Mouse (Mus musculus): ENCODE data around the gene Mmp11.

The Mmp11 gene

DNA sequence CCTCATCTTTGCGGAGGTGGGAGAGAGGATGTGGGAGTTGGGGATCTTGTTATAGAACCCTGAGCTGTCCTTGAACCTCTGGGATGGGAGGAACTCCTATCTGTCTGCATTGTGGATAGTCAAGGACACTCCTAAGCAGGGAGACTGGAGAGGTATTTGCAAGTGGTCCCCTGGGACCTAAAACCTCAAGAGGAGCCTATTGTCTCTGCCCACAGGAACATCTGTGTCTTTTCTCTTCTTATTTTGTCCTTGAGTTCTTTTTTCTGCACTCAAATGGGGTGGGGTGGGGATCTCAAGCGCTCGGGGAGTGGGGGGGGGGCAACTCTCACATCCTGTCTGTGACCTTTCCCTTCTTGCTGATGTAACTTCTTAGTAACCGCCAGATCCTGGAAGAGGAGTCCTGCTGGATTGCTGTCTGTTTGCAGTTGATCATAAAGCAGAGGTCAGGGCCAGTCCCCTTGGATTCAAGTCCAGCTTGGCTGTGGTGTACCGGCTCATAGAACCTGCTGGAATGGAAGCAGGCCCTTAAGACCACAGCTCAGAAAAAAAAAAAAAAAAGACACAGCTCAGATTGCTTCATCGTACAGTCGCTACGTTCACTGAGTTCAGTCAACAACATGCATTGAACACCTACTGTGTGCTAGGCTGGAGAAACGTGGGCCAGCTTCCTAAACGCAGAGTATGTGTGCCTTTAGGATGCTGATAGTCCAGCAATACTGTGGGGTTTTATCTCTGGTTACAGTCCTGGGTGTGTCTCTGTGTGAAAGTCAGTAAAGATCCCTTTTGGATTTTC lies 1.8 kb upstream of the Mmp11 start:
- no peak for DNase-seq (ENCODE audit: low spot score)

GRCm38 (mm10) chr10:75936909-75937667 lies 792 bp upstream of the Mmp11 start:
- no peak for DNase-seq (ENCODE audit: low spot score)

DNA sequence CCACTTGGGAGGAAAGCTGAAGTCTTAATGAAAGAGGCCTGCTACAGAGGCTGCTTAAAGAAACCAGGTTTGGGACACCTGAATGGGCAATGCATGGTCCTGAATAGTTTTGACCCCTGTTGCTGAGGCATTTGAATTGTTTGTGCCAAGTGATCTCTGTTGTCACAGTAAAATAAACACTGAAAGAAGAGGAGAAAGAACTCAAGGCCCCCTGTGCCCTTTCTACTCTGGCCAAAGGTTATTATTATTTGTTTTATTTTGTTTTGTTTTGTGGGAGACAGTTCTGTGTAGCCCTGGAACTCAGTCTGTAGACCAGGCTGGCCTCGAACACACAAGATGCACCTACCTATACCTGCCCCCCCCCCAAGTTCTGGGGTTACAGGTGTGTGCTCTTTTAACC lies 1.3 kb downstream of the Mmp11 start:
- DNase-seq (ENCODE audit: low spot score) = no peak

GRCm38 (mm10) chr10:75932891-75933290 lies 3.4 kb downstream of the Mmp11 start, which contains the start of gene Chchd10:
Gene Chchd10 (plus strand): TSS chr10:75933130.
- DNase-seq (ENCODE audit: low spot score) = no peak

GRCm38 (mm10) chr10:75932081-75932678 lies 4.1 kb downstream of the Mmp11 start:
- DNase-seq (ENCODE audit: low spot score) = peak; percentile 84

DNA sequence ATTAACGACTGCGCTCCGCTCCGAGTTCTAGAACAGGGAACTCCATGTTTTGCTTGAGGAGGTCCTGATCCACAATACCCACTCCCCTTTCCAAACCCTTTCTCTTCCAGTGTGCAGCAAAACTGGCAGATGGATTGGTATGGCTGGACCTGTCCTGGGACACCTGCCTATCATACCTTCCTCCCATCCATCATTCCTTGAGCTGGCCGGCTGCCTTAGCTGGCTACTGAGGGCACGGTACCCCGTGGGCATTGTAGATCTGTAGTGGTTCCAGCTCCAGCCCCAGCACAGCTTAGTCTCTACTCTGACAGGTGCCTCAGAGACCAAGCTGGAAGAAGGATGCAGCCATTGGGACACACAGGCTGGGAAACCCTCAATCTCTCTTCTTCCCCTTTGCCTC lies 5.0 kb downstream of the Mmp11 start:
- DNase-seq (ENCODE audit: low spot score) = no peak

GRCm38 (mm10) chr10:75930304-75930703 lies 6.0 kb downstream of the Mmp11 start:
- DNase-seq (ENCODE audit: low spot score) = peak; percentile 70

DNA sequence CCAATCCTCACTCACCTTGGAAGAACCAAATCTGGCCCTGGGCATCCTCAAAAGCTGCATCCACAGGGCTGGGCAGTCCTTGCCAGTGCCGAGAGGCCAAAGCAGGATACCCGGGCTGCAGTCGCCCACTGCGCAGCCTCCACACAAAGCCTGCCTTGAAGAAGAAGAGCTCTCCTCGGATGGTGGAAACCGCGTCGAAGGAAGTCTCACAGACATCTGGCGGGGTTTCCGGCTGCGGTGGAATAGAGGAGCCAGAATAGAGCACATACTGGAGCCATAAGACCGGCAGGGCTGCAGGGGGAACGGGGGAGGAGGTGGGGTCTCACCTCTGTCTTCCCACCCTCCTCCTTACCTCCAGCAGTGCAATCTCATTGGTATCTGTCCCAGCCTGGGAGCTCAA lies 9.9 kb downstream of the Mmp11 start:
- no peak for DNase-seq (ENCODE audit: low spot score)

GRCm38 (mm10) chr10:75924324-75924723 lies 12.0 kb downstream of the Mmp11 start:
- DNase-seq (ENCODE audit: low spot score) = no peak

DNA sequence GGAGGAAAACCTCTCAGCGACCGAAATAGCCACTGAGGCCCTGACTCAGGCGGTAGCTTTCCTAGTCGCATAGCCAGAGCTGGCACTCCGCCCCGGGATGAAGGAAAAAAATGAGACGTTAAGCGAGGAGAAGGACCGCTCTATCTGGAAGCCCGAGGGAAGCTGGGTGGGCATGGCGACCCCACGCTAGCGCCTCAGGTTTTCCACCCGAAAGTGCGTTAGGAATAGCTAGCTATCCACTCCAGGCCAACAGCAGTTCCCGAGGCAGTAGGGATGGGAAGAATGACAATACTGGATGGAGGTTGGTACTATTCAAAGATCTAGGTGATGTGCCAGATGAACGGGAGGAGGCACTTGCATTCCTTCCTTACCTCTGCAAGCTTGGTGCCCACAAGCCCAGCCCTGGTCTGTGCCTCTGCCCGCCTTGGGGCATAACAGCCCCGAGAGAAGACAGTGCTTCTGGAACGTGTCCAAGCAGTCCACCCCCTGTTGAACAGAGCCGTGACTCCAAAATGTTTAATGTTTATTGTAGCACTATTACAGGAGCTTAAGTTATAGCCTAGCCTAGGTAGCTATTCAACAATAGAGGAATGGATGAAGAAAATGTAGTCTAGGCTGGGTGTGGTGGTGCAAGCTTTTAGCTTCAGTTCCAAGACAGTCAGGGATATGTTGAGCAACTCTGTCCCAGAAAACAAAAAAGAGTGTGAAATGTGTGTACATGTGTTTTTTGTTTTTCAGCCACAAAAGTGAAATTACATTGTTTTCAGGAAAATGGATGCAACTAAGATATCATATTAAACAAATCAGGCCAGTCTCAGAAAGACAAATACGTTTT lies 14.4 kb downstream of the Mmp11 start:
- no peak for DNase-seq (ENCODE audit: low spot score)

DNA sequence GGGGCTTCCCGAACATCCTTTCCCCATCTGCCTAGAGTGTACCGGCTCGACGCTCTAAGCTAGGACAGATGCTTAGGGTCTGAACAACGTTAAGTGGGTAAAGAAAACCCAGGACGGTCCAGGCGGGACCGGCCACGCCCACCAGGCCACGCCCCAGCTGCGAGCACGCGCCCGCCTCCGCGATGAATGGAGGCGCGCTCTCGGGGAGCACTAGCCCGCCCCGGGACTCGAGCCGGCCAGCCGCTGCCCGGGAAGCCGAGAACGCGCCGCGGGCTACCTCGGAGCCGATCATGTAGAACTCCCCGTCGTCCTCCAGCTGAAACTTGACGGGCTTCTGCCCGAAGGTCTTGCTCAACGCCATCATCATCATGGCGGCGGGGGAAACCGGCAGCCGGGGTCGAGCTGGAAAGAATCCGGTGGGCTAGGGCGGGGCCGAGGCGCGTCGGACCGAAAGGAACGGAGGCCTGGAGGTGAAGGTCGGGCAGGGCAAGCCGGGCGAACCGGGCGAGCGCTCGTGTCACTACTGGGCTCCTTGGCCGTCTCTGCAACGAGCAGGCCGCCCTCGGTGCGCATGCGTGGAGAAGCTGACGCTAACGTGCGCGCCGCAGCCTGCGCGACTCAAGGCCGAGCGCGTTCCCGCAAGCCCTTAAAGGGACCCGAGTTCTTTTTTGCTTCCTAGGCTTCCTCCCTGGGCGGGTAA lies 15.1 kb downstream of the Mmp11 start, which contains the start of gene Smarcb1:
Gene Smarcb1, minus strand, starts transcription at position 592 of the 700 bp plus-strand sequence.
- peak; percentile 97 for DNase-seq (ENCODE audit: low spot score)

GRCm38 (mm10) chr10:75919026-75919425 lies 17.3 kb downstream of the Mmp11 start:
- DNase-seq (ENCODE audit: low spot score) = no peak

DNA sequence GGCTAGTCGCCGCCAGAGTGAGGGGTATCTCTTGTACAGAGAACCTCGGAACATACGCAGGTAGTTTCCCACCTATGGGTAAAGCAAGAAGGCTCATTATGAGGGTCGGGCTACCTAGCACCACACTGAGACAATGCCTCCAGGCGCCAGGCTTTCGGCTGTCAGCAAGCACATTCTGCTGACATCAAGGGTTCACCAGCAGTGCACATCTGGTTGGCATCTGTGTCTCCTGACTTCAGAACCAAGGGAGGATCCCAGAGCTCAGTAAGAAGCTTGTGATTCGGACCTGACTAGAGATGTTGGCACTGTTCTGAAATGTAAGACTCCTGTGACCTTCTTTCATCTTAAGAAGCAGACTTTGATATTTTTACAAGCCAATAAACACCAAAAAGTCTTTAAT lies 19.5 kb downstream of the Mmp11 start:
- no peak for DNase-seq (ENCODE audit: low spot score)

DNA sequence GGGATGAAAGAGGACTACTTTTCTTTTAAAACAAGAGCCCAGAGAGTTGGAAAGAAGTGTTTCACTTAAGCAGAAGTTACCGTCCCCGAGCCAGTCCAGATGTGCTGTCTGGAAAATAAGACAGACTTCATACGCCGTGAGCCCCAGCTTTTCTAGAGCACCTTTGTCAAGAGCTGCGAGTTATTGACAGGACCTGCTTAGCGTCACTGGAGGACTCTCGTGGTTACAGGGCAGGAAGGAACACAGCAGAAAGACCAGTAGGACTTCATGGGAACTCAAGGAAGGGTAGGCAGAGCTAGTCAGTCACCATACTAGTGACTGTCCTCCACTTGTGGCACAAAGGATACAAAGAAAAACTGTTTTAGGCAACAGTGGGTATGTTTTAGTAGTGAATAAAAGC lies 20.7 kb downstream of the Mmp11 start:
- no peak for DNase-seq (ENCODE audit: low spot score)

- DNase-seq (ENCODE audit: low spot score) = no peak
These were observed 23.2 kb downstream of the Mmp11 start for GRCm38 (mm10) chr10:75913013-75913589.

GRCm38 (mm10) chr10:75910698-75911097 lies 25.6 kb downstream of the Mmp11 start:
- DNase-seq (ENCODE audit: low spot score) = no peak

GRCm38 (mm10) chr10:75906882-75907281 lies 29.4 kb downstream of the Mmp11 start:
- no peak for DNase-seq (ENCODE audit: low spot score)

- DNase-seq (ENCODE audit: low spot score) = no peak
These were observed 31.9 kb downstream of the Mmp11 start for GRCm38 (mm10) chr10:75904391-75904790.

GRCm38 (mm10) chr10:75898846-75899245 lies 37.5 kb downstream of the Mmp11 start:
- DNase-seq (ENCODE audit: low spot score) = peak; percentile 61

DNA sequence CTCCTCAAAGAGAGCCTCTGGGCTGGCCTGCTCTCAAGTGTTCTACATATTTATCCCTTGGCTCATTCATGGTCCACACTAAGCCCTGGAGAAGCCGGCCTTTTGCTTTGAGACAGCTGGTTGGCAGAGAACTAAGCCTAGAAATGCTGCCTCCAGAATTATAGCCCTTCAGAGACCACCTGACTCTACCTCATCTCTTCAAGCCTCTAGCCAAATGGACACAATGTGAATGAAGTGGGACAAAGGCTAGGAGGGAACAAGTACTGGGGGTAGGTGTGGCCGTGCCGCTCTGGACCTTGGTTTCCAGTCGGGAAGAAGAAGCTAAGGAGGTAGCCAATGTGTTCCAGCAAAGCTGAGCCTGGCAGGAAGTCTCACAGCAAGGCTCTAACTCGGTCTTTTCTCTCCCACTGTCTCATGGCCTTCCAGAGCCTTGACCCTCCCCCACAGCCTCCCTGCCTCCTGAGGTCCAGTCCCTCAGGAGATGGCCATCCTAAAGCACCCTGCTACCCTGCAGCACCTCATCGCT lies 38.2 kb downstream of the Mmp11 start:
- no peak for DNase-seq (ENCODE audit: low spot score)

DNA sequence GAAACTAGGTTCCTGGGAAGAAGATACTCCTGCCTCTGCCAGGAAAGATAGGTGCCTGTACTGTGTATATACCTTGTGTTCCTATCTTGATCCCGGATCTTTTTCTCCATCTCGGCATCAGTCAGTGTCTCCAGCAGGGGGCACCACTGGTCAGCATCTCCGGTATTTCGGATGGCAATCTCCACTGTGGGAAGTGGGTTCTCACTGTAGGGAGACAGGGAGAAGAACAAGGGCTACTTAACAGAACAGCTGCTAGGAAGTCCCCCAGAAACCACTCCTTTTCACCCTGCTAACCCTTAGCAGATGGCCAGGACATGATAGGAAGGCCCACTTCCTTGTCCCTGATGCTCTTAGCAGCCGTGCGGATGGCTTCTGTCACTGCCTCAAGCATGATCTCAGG lies 38.9 kb downstream of the Mmp11 start:
- peak; percentile 82 for DNase-seq (ENCODE audit: low spot score)

Measured in testis, postnatal 10 days (tissue).